Mouse (Mus musculus) large intestine, adult 2 months (tissue): ENCODE data around the gene Gpr27. TPM values are rescaled to one million over a fixed set of nuclear protein-coding genes. Genes with fewer than 3 reads are reported as not detected.

ENCODE experiments used
- DNase-seq: peaks from one replicate; pipeline ENCODE4 v3.0.0-alpha.2; 2012; ENCODE audit warnings: low read depth, low spot score
- WGBS: fragments of 180-500 bp; shearing (Covaris S2); methylation state at CpG from one replicate; pipeline ENCODE4 v1.1.7; 2018; 5-methylcytosine and 5-hydroxymethylcytosine counted together
- polyA plus RNA-seq: library from polyadenylated mRNA; depleted of rRNA; stranded (reverse); fragments of >200 nt; gene quantifications from 2 replicates; pipeline ENCODE4 v1.2.3, GENCODE M21; 2012; rRNA removed

Gpr27 gene
- polyA plus RNA-seq, 1 experiment = 1.0 TPM

GRCm38 (mm10) chr6:99729853-99730252 lies 37.4 kb downstream of the Gpr27 start:
- WGBS = 69% methylated on average over 4 of the region's 4 CpGs
- no peak for DNase-seq

GRCm38 (mm10) chr6:99731926-99732325 lies 39.4 kb downstream of the Gpr27 start:
- 81% methylated on average over 4 of the region's 4 CpGs for WGBS
- no peak for DNase-seq

- 92% methylated on average over 8 of the region's 8 CpGs for WGBS
- DNase-seq = no peak
These were observed 40.2 kb downstream of the Gpr27 start for GRCm38 (mm10) chr6:99732673-99733072.

DNA sequence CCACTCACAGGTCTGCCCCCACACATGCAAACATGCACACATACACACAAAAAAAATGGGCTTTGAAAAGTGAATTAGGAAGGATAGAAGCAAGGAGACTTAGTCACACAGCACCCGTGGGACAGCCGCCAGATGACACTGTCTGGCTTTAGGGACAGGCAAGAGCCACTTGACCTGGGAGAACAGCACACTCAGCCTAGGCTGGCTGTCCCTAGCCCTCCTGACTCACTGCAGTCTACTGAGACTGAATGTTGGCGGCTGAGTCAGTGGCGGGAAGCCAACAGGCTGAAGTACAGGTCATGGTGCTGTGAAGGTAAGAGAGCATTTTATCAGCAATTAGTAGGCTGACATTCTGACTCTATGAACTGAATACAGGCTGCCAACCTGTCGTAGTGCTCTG lies 42.2 kb downstream of the Gpr27 start:
- 65% methylated on average over 5 of the region's 5 CpGs for WGBS
- no peak for DNase-seq

GRCm38 (mm10) chr6:99742866-99743265 lies 50.4 kb downstream of the Gpr27 start:
- 63% methylated on average over 3 of the region's 3 CpGs for WGBS
- no peak for DNase-seq

Other genes with a start within 250 kb of the Gpr27 start
- 31.4 and 39.4 TPM in 2 replicates for gene Foxp1, start 170.0 kb upstream of the Gpr27 start, polyA plus RNA-seq
- 6.4 and 6.8 TPM in 2 replicates for gene Eif4e3, start 25.9 kb upstream of the Gpr27 start, polyA plus RNA-seq
- 0.24 and 0.69 TPM in 2 replicates for gene Gm20696, start 25.9 kb upstream of the Gpr27 start, polyA plus RNA-seq
- not detected in 2 replicates for gene Prok2, start 33.7 kb downstream of the Gpr27 start, polyA plus RNA-seq